Mouse (Mus musculus) kidney, embryonic 16.5 days (tissue): Measurements from ENCODE around the gene Hipk1. TPM values are rescaled to one million over a fixed set of nuclear protein-coding genes. Genes with fewer than 3 reads are reported as not detected.
"Not testable (repeated sequence)": the region's sequence is repeated elsewhere in the genome, so short reads cannot be mapped to it uniquely, and the experiment has no call there.

Experiments
- ATAC-seq: fragments of 200-750 bp; cut with Nextera tagmentation; 2 replicates; pipeline ENCODE4 v1.8.0; 2017; ENCODE audit warnings: moderate TSS enrichment; ENCODE audit not compliant: low FRiP score, low TSS enrichment
- H3K27ac ChIP-seq: fragments of 300-500 bp; sonication (generic); 2 replicates; pipeline ENCODE4 v1.5.1; 2014; ENCODE audit warnings: low read length
- H3K27me3 ChIP-seq: fragments of 300-500 bp; sonication (generic); 2 replicates; pipeline ENCODE4 v1.6.1; 2014; ENCODE audit warnings: low read length, control low read depth, mixed read lengths; ENCODE audit not compliant: insufficient read depth
- H3K36me3 ChIP-seq: fragments of 300-500 bp; sonication (generic); 2 replicates; pipeline ENCODE4 v1.6.1; 2014; ENCODE audit warnings: low read length, control low read depth, mixed read lengths; ENCODE audit not compliant: insufficient read depth
- H3K4me1 ChIP-seq: fragments of 300-500 bp; sonication (generic); 2 replicates; pipeline ENCODE4 v1.6.1; 2014; ENCODE audit warnings: low read length, control low read depth, mixed read lengths; ENCODE audit not compliant: insufficient read depth
- H3K4me2 ChIP-seq: fragments of 300-500 bp; sonication (generic); replicated peaks from 2 replicates; pipeline ENCODE4 v1.6.1; 2014; ENCODE audit warnings: low read depth, low read length
- H3K4me3 ChIP-seq: fragments of 300-500 bp; sonication (generic); 2 replicates; pipeline ENCODE4 v1.5.1; 2014; ENCODE audit warnings: mild to moderate bottlenecking, low read length
- H3K9ac ChIP-seq: fragments of 300-500 bp; sonication (generic); replicated peaks from 2 replicates; pipeline ENCODE4 v1.6.1; 2014; ENCODE audit warnings: low read length
- H3K9me3 ChIP-seq: fragments of 300-500 bp; sonication (generic); 2 replicates; pipeline ENCODE4 v1.6.1; 2016; ENCODE audit warnings: low read length, control low read depth
- WGBS: fragments of 180-500 bp; shearing (Covaris S2); extraction: QIAGEN DNeasy Blood & Tissue Kit; methylation state at CpG from one replicate; pipeline ENCODE4 v1.1.7; 2014; 5-methylcytosine and 5-hydroxymethylcytosine counted together
- polyA plus RNA-seq: library from polyadenylated mRNA; unstranded; fragments of >200 nt; fragmentation: Nextera tagmentation; extraction: Ambion mirVana; gene quantifications from 2 replicates; pipeline ENCODE4 v1.2.1, GENCODE M21; 2015

The Hipk1 gene
- polyA plus RNA-seq, 1 experiment from 2014 or later, result 11.3 TPM

DNA sequence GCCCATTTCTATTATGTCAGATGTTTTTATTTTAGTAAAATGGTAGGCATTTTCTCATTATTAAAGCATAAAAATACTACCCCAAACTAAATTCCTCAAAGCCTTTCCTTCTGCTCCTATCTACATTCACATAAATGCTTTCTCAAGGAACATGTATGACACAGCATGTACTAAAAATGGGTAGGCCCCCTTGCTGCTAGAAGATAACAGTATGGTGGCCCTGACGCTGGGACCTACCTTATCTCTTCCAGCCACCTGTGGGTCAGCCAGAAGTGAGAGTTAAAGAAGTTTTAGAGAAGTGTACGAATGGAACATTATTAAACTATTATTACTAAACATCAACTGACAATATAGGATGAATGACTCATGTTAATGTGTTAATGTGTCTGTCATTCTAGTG is 8.1 kb upstream of the Hipk1 start:
- H3K4me3 ChIP-seq, result no peak overlapping the region
- H3K9ac ChIP-seq, result no peak overlapping the region
- no peak overlapping the region for H3K4me2 ChIP-seq
- ATAC-seq, result no peak
- no peaks in the 10 kb centered on the region for H3K9me3 ChIP-seq
- no peaks in the 10 kb centered on the region for H3K4me1 ChIP-seq
- H3K27me3 ChIP-seq, result no peaks in the 10 kb centered on the region
- 79% methylated on average over 2 of the region's 2 CpGs for WGBS
- H3K36me3 ChIP-seq, result peaks cover 14% of the 10 kb centered on the region
- H3K27ac ChIP-seq, result no peak overlapping the region

DNA sequence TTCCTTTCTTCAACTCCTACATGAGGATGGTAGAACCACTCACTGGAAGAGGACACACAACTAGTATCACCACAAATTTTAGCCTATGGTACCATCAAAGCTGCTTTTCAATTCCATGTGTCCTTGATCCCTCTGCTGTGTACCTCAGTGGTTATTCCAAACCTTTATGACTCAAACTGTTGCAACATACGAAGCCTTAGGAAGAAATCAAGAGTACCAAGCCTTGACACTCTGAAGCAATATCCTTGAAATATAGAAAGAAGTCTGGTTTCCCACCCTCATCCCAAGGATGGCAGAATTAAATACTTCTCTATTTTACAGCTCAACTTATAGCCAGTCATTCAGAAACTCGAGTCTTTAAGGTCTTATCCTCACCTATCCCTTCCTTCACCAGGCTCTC is 5.0 kb upstream of the Hipk1 start:
- H3K27ac ChIP-seq, result no peak overlapping the region
- no peaks in the 10 kb centered on the region for H3K36me3 ChIP-seq
- peaks cover 5% of the 10 kb centered on the region; the same call in 1 of the 2 replicates for H3K4me1 ChIP-seq
- ATAC-seq, result no peak
- H3K4me2 ChIP-seq, result no peak overlapping the region
- WGBS, result 72% methylated on average over 2 of the region's 2 CpGs
- no peak overlapping the region for H3K9ac ChIP-seq
- H3K27me3 ChIP-seq, result no peaks in the 10 kb centered on the region
- no peak overlapping the region for H3K4me3 ChIP-seq
- no peaks in the 10 kb centered on the region for H3K9me3 ChIP-seq

DNA sequence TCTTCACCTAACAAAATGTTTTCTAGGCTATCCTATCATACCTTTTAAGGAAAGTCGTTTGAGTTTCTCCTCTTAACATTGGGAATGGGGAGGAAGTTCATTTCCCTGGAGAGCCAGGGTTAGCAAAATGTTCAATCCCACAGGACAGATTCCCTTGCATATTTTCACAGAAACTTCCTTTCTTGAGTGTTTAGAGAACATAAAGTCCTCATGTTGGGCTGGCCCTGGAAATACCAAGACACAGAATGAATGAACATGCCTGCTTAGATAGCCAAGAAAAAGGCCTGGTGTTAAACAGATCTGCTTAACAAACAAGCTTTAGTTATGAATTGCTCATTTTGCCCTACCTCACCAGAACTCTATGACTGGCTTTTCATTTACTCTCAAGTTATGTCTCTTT is 1.2 kb upstream of the Hipk1 start:
- ATAC-seq, result no peak
- H3K9ac ChIP-seq, result no peak overlapping the region
- no peaks in the 10 kb centered on the region for H3K9me3 ChIP-seq
- WGBS, result 69% methylated on average over 1 of the region's 1 CpGs
- H3K4me1 ChIP-seq, result peaks cover 22% of the 10 kb centered on the region
- H3K4me3 ChIP-seq, result no peak overlapping the region
- no peaks in the 10 kb centered on the region for H3K27me3 ChIP-seq
- no peak overlapping the region for H3K27ac ChIP-seq
- H3K36me3 ChIP-seq, result no peaks in the 10 kb centered on the region
- no peak overlapping the region for H3K4me2 ChIP-seq

DNA sequence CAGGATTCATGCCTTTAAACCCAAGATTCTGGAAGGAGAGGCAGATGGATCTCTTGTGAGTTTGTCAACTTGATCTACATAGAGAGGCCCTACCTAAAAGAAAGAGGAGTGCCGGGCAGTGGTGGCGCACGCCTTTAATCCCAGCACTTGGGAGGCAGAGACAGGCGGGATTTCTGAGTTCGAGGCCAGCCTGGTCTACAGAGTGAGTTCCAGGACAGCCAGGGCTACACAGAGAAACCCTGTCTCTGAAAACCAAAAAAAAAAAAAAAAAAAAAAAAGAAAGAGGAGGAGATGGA is 696 bp upstream of the Hipk1 start:
- H3K4me3 ChIP-seq, H3K9me3 ChIP-seq, H3K27me3 ChIP-seq, H3K27ac ChIP-seq, H3K4me2 ChIP-seq, H3K9ac ChIP-seq, H3K36me3 ChIP-seq, ATAC-seq: not testable (repeated sequence)
- 79% methylated on average over 5 of the region's 5 CpGs for WGBS
- H3K4me1 ChIP-seq, result peaks cover 22% of the 10 kb centered on the region

DNA sequence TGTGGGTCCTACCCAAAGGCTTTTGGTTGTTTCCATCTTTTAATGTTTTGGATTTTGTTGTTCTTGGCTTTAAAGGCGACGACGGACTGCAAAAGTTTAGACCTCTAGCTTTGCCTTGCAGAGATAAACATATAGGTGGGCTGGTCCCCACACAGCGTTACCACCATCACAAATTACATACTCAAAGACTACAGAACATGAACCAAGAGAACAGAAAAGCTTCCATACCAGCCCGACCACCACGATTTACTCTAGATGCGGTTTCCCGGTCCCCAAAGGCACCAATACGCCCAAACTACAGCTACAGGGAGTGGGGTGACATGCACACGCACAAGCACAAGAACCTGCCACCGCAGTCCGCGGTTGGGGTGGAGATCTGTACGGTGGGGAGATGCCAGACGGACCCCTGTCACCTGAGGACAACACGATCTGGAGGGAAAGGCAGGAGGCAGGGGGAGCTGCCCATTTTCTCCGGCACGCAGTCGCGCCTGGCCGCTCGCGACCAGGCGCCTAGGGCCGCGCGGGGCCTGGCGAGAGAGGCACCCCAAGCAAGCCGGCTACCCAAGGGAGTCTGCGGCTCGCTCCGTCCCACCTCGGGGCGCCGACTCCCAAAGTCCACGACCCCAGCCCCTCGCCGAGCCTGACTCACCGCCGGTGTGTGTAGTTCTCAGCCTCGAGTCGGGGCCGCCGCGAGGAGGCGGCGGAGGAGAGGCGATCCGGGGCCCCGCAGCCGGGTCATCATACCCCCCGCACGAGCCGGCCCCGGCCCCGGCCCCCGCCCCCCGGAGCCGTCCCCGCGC is 817 bp downstream of the Hipk1 start:
- Histone ChIP-seq H3K4me2 (peak overlapping the region; percentile 75), H3K9me3 (no peaks in the 10 kb centered on the region)
- WGBS, result under 1% methylated on average over 48 of the region's 61 CpGs

DNA sequence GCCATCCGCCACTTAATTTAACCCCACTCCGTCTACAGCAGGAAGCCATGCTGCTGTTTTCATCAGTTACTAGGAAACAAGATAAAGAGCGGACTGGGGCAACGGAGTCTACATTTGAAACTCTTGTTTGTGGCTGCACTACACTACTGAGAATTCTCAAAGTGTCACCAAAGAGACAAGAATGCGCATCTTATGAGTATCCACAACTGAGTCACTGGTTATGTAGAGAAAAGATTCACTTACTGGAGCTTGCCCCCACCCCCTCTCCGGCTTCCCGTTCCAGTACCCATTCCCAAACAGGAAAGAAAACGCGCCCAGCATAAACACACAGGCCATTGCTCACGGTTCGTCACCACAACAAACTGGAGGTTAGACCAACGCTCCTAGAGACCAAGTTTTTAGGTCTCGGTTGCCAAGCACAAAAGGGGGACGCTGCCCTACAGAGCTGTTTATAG is 1.4 kb downstream of the Hipk1 start:
- no peak for ATAC-seq
- H3K4me2 ChIP-seq, result peak overlapping the region; percentile 75
- H3K9ac ChIP-seq, result peak overlapping the region; percentile 92

More for the DNA sequence above, 817 bp downstream of the Hipk1 start:
- Histone ChIP-seq H3K36me3 (no peaks in the 10 kb centered on the region), H3K4me1 (peaks cover 22% of the 10 kb centered on the region), H3K4me3 (peak overlapping the region; percentile 59), H3K27ac (peak overlapping the region; percentile 61), H3K9ac (peak overlapping the region; percentile 92), H3K27me3 (no peaks in the 10 kb centered on the region)
- ATAC-seq, result peak; percentile 87

DNA sequence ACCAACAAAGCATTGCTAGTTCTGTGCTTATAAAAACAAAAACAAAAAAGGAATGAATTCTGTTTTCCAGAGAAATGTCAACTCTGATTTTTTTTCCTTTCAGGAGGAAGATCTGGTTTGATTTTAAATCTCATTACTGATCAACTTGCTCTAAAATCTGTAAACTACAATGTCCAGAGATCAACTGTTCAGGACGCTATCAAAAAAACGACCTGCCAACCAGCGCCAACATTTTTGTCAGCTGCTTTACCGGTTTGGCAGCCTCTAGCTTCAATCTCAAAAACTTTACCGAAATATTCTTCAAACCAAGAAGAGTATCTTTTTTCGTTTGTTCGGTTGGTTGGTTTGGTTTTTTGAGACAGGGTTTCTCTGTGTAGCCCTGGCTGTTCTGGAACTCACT is 2.3 kb downstream of the Hipk1 start:
- H3K4me2 ChIP-seq, result peak overlapping the region; percentile 75
- ATAC-seq, result no peak
- H3K4me1 ChIP-seq, result peaks cover 27% of the 10 kb centered on the region
- no peaks in the 10 kb centered on the region for H3K27me3 ChIP-seq
- H3K9ac ChIP-seq, result no peak overlapping the region
- peak overlapping the region; percentile 59; the same call in 1 of the 2 replicates for H3K4me3 ChIP-seq
- no peaks in the 10 kb centered on the region for H3K36me3 ChIP-seq
- no peaks in the 10 kb centered on the region for H3K9me3 ChIP-seq
- WGBS, result 77% methylated on average over 7 of the region's 7 CpGs
- H3K27ac ChIP-seq, result no peak overlapping the region

More for the DNA sequence above, 1.4 kb downstream of the Hipk1 start:
- H3K9me3 ChIP-seq, result no peaks in the 10 kb centered on the region
- peak overlapping the region; percentile 61 for H3K27ac ChIP-seq
- H3K36me3 ChIP-seq, result no peaks in the 10 kb centered on the region
- WGBS, result 2% methylated on average over 14 of the region's 14 CpGs
- H3K27me3 ChIP-seq, result no peaks in the 10 kb centered on the region
- peak overlapping the region; percentile 59 for H3K4me3 ChIP-seq
- H3K4me1 ChIP-seq, result peaks cover 25% of the 10 kb centered on the region

DNA sequence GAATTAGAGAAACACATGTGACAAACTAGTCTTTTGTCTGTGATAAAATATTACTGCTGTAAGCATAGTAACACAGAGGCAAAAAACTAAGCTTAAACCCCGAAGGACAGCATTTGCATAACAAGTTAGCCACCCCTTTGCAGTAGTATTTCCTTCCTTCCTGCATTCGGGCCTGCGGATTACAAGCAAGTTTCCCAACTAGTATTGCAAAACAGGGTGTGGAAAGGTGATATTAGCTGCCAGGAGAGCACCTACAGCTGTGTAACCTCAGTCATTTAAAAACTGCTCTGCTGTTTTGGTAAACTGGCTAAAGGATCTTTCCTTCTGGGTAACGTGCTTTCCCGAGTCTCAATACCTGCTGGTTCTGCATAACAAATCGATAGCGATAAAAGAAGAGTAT is 4.1 kb downstream of the Hipk1 start:
- H3K27me3 ChIP-seq, result no peaks in the 10 kb centered on the region
- peaks cover 27% of the 10 kb centered on the region for H3K4me1 ChIP-seq
- no peak overlapping the region for H3K27ac ChIP-seq
- H3K9me3 ChIP-seq, result no peaks in the 10 kb centered on the region
- H3K4me2 ChIP-seq, result no peak overlapping the region
- H3K4me3 ChIP-seq, result no peak overlapping the region
- no peak for ATAC-seq
- H3K9ac ChIP-seq, result no peak overlapping the region
- 55% methylated on average over 7 of the region's 7 CpGs for WGBS
- H3K36me3 ChIP-seq, result no peaks in the 10 kb centered on the region

DNA sequence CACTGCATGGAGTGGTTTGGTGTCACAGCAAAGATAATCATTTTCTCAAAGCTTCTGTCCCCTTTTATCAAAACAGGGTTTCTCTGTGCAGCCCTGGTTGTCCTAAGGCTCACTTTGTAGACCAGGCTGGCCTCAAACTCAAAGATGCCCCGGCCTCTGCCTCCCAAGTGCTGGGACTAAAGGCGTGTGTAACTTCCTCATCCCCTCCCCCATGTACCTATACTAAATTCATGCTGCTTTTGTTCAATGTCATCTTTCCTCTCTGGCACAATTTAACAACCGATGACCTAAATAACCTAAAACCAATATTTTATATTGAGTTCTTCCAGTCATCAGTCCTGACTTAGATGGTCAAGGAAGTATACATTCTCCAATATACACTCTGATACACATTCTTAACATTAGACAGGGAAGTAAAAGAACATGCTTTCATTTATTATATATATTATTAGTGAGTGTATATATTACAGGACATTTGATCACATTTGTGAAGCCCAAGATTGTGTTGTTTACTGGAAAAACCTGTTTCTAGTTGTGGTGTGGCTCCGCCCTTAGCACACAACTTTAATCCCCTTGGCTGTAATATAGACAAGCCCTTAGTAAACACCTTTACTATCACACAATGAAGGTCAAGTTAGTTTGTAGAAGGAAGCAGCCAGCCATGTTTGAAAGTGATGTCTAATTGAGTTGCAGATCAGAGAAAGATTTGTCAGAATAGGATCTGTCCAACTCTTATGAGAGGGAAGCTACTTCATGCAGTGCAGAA is 8.3 kb downstream of the Hipk1 start:
- Histone ChIP-seq H3K4me3 (no peak overlapping the region), H3K4me2 (no peak overlapping the region), H3K9me3 (no peaks in the 10 kb centered on the region), H3K9ac (no peak overlapping the region), H3K36me3 (0 out of 2 replicates have a peak, but pooled peaks cover 3% of the 10 kb centered on the region), H3K27ac (no peak overlapping the region), H3K4me1 (0 out of 2 replicates have a peak, but pooled peaks cover 6% of the 10 kb centered on the region), H3K27me3 (no peaks in the 10 kb centered on the region)
- ATAC-seq, result no peak
- WGBS, result 83% methylated on average over 4 of the region's 4 CpGs

DNA sequence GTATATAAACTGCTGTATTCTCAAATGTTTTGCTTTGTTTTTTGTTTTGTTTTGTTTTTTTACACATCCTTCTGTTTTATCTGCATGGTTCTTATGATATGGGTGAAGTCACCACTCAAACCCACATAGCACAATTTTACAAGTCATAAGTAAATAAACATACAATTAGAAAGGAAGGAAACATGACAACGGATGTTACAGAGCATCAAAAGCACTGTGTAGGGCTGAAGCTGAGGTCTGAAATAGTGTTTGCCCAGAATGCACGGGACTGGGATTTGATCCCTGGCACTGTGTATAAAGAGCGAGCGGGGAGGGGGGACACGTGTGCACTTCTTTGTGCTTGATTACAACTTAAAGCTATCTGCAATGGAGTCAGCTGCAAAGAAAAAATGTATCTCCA is 10.6 kb downstream of the Hipk1 start:
- peaks cover 14% of the 10 kb centered on the region; the same call in 1 of the 2 replicates for H3K36me3 ChIP-seq
- H3K4me1 ChIP-seq, result 0 out of 2 replicates have a peak, but pooled peaks cover 6% of the 10 kb centered on the region
- no peak overlapping the region for H3K27ac ChIP-seq
- 83% methylated on average over 5 of the region's 5 CpGs for WGBS
- H3K4me2 ChIP-seq, result no peak overlapping the region
- no peaks in the 10 kb centered on the region for H3K9me3 ChIP-seq
- no peak for ATAC-seq
- no peaks in the 10 kb centered on the region for H3K27me3 ChIP-seq
- no peak overlapping the region for H3K9ac ChIP-seq
- H3K4me3 ChIP-seq, result no peak overlapping the region
